Mouse (Mus musculus) neural tube, embryonic 14.5 days (tissue): ENCODE measurements around the gene Il10rb. TPM values are rescaled to one million over a fixed set of nuclear protein-coding genes. Genes with fewer than 3 reads are reported as not detected.

Source experiments
- ATAC-seq: fragments of 200-750 bp; cut with Nextera tagmentation; 2 replicates; pipeline ENCODE4 v1.8.0; 2017; ENCODE audit warnings: low read depth, mild to moderate bottlenecking, moderate TSS enrichment, moderate library complexity
- H3K27ac ChIP-seq: fragments of 300-500 bp; sonication (generic); 2 replicates; pipeline ENCODE4 v1.5.1; 2014; ENCODE audit warnings: low read depth, mild to moderate bottlenecking, control low read depth, low read length, moderate library complexity, mixed read lengths
- H3K27me3 ChIP-seq: fragments of 300-500 bp; sonication (generic); 2 replicates; pipeline ENCODE4 v1.6.1; 2014; ENCODE audit warnings: low read length; ENCODE audit not compliant: control insufficient read depth, insufficient read depth
- H3K36me3 ChIP-seq: fragments of 300-500 bp; sonication (generic); 2 replicates; pipeline ENCODE4 v1.6.1; 2014; ENCODE audit warnings: low read length, mixed read lengths; ENCODE audit not compliant: control insufficient read depth, insufficient read depth
- H3K4me1 ChIP-seq: fragments of 300-500 bp; sonication (generic); 2 replicates; pipeline ENCODE4 v1.6.1; 2014; ENCODE audit warnings: low read length; ENCODE audit not compliant: control insufficient read depth, insufficient read depth
- H3K4me2 ChIP-seq: fragments of 300-500 bp; sonication (generic); 2 replicates; pipeline ENCODE4 v1.6.1; 2014; ENCODE audit warnings: mild to moderate bottlenecking, low read depth, low read length, control low read depth
- H3K4me3 ChIP-seq: fragments of 300-500 bp; sonication (generic); 2 replicates; pipeline ENCODE4 v1.5.1; 2014; ENCODE audit warnings: low read depth, low read length, control low read depth, mixed read lengths
- H3K9ac ChIP-seq: fragments of 300-500 bp; sonication (generic); replicated peaks from 2 replicates; pipeline ENCODE4 v1.6.1; 2014; ENCODE audit warnings: low read depth, mild to moderate bottlenecking, control low read depth, low read length, mixed read lengths
- H3K9me3 ChIP-seq: fragments of 300-500 bp; sonication (generic); 2 replicates; pipeline ENCODE4 v1.6.1; 2016; ENCODE audit warnings: low read length; ENCODE audit not compliant: control insufficient read depth
- WGBS: fragments of 180-500 bp; shearing (Covaris S2); extraction: QIAGEN DNeasy Blood & Tissue Kit; methylation state at CpG from one replicate; pipeline ENCODE4 v1.1.7; 2014; 5-methylcytosine and 5-hydroxymethylcytosine counted together
- polyA plus RNA-seq: library from polyadenylated mRNA; unstranded; fragments of >200 nt; fragmentation: Nextera tagmentation; extraction: Ambion mirVana; gene quantifications from 2 replicates; pipeline ENCODE4 v1.2.1, GENCODE M21; 2014

Gene Il10rb
- polyA plus RNA-seq, 1 experiment from 2014 or later: 7.1 TPM

GRCm38 (mm10) chr16:91363483-91363882 is 42.5 kb upstream of the Il10rb start:
- no peak overlapping the region for H3K27ac ChIP-seq
- 40% methylated on average over 3 of the region's 3 CpGs for WGBS
- no peak for ATAC-seq

GRCm38 (mm10) chr16:91366567-91366966 is 39.4 kb upstream of the Il10rb start:
- no peak for ATAC-seq
- H3K36me3 ChIP-seq: no peaks in the 10 kb centered on the region

More at GRCm38 (mm10) chr16:91363483-91363882, 42.5 kb upstream of the Il10rb start:
- no peak overlapping the region for H3K4me2 ChIP-seq
- no peaks in the 10 kb centered on the region for H3K36me3 ChIP-seq
- H3K9me3 ChIP-seq: no peaks in the 10 kb centered on the region
- no peaks in the 10 kb centered on the region for H3K4me1 ChIP-seq
- no peaks in the 10 kb centered on the region for H3K27me3 ChIP-seq
- no peak overlapping the region for H3K9ac ChIP-seq
- H3K4me3 ChIP-seq: no peak overlapping the region

DNA sequence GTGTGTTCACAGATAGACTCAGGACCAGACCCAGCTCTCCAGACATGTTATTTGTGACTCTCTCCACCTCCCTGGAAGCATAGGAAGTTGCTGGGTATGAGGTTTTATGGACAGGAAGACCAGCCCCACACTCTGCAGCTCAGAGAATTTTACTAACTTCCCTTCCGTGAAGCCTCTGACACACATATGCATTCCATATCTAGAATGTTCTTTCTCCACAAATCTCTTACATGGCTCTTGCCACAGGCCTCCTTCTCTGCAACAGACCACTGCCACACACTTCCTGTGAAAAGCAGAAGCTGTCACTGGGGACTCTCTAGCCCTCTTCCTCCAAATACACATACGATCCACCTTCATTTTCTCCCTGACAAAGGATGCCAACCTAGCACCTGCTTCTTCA is 38.9 kb upstream of the Il10rb start:
- 94% methylated on average over 2 of the region's 2 CpGs for WGBS
- Histone ChIP-seq H3K27ac (no peak overlapping the region), H3K36me3 (no peaks in the 10 kb centered on the region), H3K4me1 (no peaks in the 10 kb centered on the region), H3K4me2 (no peak overlapping the region), H3K27me3 (no peaks in the 10 kb centered on the region), H3K9ac (no peak overlapping the region), H3K4me3 (no peak overlapping the region), H3K9me3 (no peaks in the 10 kb centered on the region)
- no peak for ATAC-seq

More at GRCm38 (mm10) chr16:91366567-91366966, 39.4 kb upstream of the Il10rb start:
- H3K9me3 ChIP-seq: no peaks in the 10 kb centered on the region
- no peaks in the 10 kb centered on the region for H3K27me3 ChIP-seq
- no peaks in the 10 kb centered on the region for H3K4me1 ChIP-seq
- H3K9ac ChIP-seq: no peak overlapping the region
- no peak overlapping the region for H3K27ac ChIP-seq
- no peak overlapping the region for H3K4me2 ChIP-seq
- no peak overlapping the region for H3K4me3 ChIP-seq

DNA sequence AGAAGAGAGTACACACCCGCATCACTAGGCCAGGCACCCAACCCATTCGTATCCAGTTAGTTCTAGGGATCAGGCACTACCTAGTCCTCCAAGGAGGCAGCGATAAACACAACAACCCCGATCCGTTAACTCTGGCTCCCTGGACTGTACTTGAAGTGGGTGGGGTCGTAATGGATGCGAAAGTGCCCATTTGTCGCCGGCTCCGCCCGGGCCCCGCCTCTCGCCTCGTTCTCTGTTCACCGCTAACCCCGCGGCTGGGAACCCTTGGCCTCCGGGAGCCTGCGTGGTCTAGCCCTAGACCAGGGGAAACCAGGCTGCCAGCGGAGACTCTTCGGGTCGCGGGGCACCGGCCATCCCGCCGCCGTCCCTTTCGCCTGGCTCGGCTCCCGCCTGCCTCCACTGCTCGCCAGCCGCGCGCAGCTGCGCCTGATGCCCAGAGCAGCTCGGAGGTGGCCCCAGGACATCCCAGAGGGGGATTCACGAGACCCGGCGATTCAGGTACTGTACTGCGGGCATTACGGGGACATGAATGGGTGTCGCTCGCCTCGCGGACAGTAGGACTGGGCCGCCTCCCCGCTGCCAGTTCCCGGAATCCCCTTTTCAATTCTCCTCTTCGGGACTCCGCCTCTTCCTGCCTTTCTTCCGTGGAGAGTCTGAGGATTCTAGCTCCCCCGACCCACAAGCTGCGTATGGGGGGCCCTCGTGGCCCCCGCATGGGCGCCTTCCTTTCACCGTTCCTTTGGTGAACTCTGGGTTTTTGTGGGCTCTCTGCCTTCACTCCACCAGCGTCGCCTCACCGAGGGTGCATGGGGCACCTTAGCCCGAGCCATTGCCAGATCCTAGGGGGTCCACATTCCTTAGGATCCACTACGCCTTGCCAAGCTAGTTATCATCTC is 33.1 kb upstream of the Il10rb start, which contains the start of gene Ifnar2:
Gene Ifnar2 (plus strand): TSS at position 207 of the 896 bp plus-strand sequence.
- H3K4me1 ChIP-seq: peaks cover 4% of the 10 kb centered on the region; the same call in 1 of the 2 replicates
- peak; percentile 96 for ATAC-seq
- H3K9ac ChIP-seq: peak within 1 kb of the TSS; percentile 95
- H3K9me3 ChIP-seq: no peaks in the 10 kb centered on the region
- H3K4me2 ChIP-seq: peak within 1 kb of the TSS; percentile 60
- H3K4me3 ChIP-seq: peak within 1 kb of the TSS; percentile 89
- H3K27ac ChIP-seq: peak within 1 kb of the TSS; percentile 92
- H3K27me3 ChIP-seq: no peaks in the 10 kb centered on the region
- under 1% methylated on average over 62 of the region's 62 CpGs for WGBS
- H3K36me3 ChIP-seq: no peaks in the 10 kb centered on the region

DNA sequence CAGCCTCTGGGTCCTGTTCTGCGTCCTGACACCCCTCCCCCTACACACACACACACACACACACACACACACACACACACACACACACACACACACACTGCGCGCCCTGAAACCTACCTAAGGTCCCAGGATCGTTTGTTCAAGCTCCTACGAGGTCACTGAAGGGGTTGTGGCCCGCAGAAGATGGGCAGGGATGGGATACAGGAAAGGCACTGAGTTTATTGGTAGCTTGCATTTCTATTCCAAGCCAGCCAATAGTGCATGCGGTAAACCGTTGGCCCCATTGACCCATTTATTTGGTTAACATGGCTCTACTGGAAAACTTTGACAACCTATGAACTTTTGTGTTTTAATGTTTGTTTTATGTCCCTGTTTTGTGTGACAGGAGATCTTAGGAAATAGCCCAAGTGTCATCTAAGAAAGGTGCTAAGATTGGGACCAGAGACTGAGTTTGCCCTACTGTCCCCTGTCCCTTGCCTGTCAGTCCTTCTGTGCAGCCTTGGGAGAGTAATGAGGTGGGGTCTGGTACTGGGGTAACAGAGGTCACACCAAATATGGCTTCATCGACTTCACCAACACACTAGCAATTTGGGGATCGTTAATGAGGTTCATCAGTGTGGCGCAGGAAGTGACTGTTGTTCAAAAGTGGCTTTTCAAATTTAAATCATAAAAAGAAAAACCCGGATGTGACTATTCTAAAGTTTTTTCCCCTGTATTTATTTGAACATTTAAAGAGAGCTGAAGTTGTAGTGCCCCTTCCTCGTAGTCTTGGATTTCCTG is 32.3 kb upstream of the Il10rb start:
- Histone ChIP-seq H3K27ac (peak overlapping the region; percentile 92), H3K4me3 (peak overlapping the region; percentile 89), H3K4me1 (peaks cover 4% of the 10 kb centered on the region; the same call in 1 of the 2 replicates), H3K9ac (peak overlapping the region; percentile 95), H3K27me3 (no peaks in the 10 kb centered on the region), H3K9me3 (no peaks in the 10 kb centered on the region), H3K36me3 (no peaks in the 10 kb centered on the region), H3K4me2 (peak overlapping the region; percentile 60)
- 43% methylated on average over 13 of the region's 13 CpGs for WGBS
- no peak for ATAC-seq

- Histone ChIP-seq H3K9me3 (no peaks in the 10 kb centered on the region), H3K27ac (no peak overlapping the region), H3K9ac (no peak overlapping the region), H3K36me3 (no peaks in the 10 kb centered on the region), H3K27me3 (no peaks in the 10 kb centered on the region), H3K4me2 (peak overlapping the region; percentile 60; the same call in 1 of the 2 replicates), H3K4me3 (peak overlapping the region; percentile 89; the same call in 1 of the 2 replicates), H3K4me1 (peaks cover 4% of the 10 kb centered on the region; the same call in 1 of the 2 replicates)
- 95% methylated on average over 3 of the region's 3 CpGs for WGBS
- ATAC-seq: no peak
Measured at GRCm38 (mm10) chr16:91374253-91374634, 31.7 kb upstream of the Il10rb start.

DNA sequence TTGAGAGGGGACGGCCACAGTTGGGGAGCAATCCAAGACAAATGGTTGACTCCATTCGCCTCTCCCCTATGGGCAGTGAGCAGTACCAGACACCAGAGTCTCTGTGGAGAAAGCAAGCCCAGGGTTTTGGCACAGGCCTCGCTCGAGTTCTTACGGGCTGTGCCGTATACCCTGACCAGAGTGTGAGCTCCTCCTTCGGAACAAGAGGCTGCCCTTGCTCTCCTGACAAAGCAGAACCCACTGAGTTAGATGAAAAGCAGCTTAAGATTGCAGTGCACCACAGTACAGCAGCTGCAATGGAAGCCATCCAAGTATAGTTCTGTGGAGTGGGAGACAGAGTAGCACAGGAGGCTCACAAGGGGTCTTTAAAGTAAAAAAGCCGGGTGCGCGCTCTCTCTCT is 29.3 kb upstream of the Il10rb start:
- no peak overlapping the region for H3K27ac ChIP-seq
- no peaks in the 10 kb centered on the region for H3K27me3 ChIP-seq
- H3K4me2 ChIP-seq: no peak overlapping the region
- ATAC-seq: no peak
- H3K4me1 ChIP-seq: peaks cover 4% of the 10 kb centered on the region; the same call in 1 of the 2 replicates
- 79% methylated on average over 10 of the region's 10 CpGs for WGBS
- no peaks in the 10 kb centered on the region for H3K9me3 ChIP-seq
- H3K4me3 ChIP-seq: no peak overlapping the region
- no peaks in the 10 kb centered on the region for H3K36me3 ChIP-seq
- H3K9ac ChIP-seq: no peak overlapping the region

DNA sequence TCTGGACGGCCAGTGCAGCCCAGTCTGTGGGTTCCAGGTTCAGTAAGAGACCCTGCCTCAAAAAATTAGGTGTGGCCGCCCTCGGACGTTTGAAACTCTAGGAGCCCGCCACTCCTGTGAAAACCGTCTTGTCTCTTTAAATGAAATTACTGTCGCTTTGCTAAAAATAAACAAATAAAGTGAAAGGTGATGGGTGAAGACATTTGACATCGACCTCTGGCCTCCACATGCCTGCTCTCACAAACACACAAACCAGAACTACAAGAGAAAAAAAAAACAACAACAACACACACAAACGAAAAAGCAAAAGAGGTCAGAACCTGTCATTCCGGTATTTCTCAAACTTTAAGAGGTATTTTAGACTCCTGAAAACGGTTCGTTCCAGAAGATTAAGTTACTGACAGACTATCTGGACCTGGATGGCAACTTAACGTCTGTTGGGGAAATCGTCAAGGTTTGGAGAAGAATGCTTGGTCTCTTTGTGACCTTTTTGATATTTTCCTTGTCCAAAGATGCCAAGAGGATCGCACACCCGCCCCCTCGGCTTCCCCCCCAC is 27.5 kb upstream of the Il10rb start:
- WGBS: 62% methylated on average over 17 of the region's 17 CpGs
- no peak for ATAC-seq
- no peak overlapping the region for H3K4me2 ChIP-seq
- H3K4me1 ChIP-seq: peaks cover 4% of the 10 kb centered on the region; the same call in 1 of the 2 replicates
- no peaks in the 10 kb centered on the region for H3K27me3 ChIP-seq
- peak overlapping the region; percentile 2; the same call in 1 of the 2 replicates for H3K27ac ChIP-seq
- H3K4me3 ChIP-seq: no peak overlapping the region
- no peaks in the 10 kb centered on the region for H3K9me3 ChIP-seq
- no peaks in the 10 kb centered on the region for H3K36me3 ChIP-seq
- no peak overlapping the region for H3K9ac ChIP-seq
